Mouse (Mus musculus): Measurements from ENCODE around the gene Wdr82. TPM values are rescaled to one million over a fixed set of nuclear protein-coding genes. Genes with fewer than 3 reads are reported as not detected.
A peak's percentile ranks its signal among the peaks of the same experiment; 100 is the strongest.
"Not testable (repeated sequence)": the region's sequence is repeated elsewhere in the genome, so short reads cannot be mapped to it uniquely, and the experiment has no call there.

Gene Wdr82
- total RNA-seq, 1 experiment from 2014 or later: 89.5 TPM

DNA sequence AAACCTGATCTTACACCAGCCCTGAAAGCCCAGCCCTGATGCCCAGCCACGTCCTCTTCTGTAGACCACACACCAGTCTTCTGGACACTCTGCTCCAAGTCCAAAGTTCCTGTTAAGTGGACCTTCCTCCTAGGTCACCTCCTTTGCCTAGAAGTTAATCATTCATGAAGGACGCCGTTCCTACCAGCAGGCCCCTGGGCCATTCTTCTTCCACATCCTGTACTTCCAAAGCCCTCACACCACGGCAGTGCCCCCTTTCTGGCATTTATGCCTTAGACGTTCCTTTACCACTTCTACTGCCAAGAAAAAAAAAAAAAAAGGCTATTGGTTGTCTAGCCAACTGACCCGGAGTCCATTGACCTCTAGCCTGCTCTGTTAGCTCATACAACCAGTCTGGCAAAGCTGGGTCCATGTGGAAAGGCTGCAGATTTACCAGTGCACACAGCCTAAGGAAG is 12.7 kb upstream of the Wdr82 start, which contains the start of gene Glyctk:
TSS of gene Glyctk (minus strand) at position 102 of the 455 bp plus-strand sequence.
- ATAC-seq (replicated peaks; ENCODE audit: insufficient number of reproducible peaks, low FRiP score, low TSS enrichment, poor library complexity, severe bottlenecking): no peak

- ATAC-seq (replicated peaks; ENCODE audit: insufficient number of reproducible peaks, low FRiP score, low TSS enrichment, poor library complexity, severe bottlenecking): no peak
Observed at GRCm38 (mm10) chr9:106159237-106159636, 11.5 kb upstream of the Wdr82 start.

DNA sequence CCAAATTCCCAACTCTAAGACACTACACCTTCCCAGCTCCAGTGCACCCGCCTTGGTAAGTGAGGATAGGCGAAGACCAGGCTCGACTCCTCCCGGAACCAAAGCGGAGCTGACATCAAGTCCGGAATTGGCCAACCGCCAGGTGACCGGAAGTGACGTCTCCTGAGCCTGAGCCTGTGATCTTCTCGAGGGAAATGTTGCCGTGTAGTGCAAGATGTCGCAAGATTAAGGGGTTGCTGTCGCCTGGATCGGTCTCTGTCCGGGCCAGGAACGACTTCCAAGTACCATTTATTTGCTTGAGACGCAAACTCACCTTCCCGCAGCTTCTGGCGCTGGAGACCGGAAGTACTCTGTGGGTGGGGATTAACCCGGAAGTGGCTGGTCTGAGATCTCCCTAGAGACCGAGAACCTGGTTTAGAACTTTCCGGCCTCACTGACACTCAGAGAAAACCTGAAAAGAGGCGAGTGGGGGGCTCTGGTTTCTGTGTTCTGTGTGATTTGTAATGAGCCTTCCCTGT is 10.9 kb upstream of the Wdr82 start:
- ATAC-seq (replicated peaks; ENCODE audit: insufficient number of reproducible peaks, low FRiP score, low TSS enrichment, poor library complexity, severe bottlenecking): peak; percentile 77

DNA sequence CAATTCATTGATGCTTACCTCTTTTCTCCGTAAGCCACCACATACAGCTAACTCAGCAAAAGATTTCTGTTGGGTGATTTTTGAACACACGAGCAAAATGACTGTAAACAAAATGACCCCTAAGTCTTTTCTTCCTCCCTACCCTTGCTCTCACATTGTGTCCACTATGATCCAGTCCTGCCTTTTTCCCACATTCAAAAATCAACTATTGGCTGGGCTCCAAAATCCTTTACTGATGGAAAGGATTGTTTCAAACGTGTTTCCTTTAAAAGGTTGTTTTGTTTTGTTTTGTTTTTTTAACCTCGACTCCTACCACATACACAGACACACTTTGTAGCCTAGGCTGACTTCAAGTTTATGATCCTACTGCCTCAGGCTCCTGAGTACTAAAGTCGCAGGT is 10.3 kb upstream of the Wdr82 start:
- ATAC-seq (replicated peaks; ENCODE audit: insufficient number of reproducible peaks, low FRiP score, low TSS enrichment, poor library complexity, severe bottlenecking): no peak

DNA sequence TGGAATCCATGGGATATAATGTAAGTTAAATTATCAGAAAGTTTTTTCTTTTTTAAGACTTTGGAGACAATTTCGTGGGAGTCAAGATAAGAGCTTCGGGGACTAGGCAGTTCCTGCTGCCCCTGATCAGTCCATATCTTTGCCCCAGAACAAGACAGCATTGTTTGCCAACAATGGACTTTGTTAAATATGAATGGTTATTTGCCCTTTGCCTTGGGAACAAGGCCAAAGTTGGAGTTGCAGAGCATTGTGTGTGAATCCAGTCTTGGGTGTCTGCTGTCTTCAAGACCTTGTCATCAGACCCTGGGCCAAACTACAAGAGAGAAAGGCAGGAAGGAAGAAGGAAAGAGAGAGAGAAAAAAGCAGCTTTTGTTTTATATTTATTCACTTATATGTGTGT is 4.0 kb upstream of the Wdr82 start:
- no peak for ATAC-seq (replicated peaks; ENCODE audit: insufficient number of reproducible peaks, low FRiP score, low TSS enrichment, poor library complexity, severe bottlenecking)

GRCm38 (mm10) chr9:106167241-106167640 is 3.5 kb upstream of the Wdr82 start:
- ATAC-seq (replicated peaks; ENCODE audit: insufficient number of reproducible peaks, low FRiP score, low TSS enrichment, poor library complexity, severe bottlenecking): no peak

GRCm38 (mm10) chr9:106167703-106168102 is 3.0 kb upstream of the Wdr82 start:
- no peak for ATAC-seq (replicated peaks; ENCODE audit: insufficient number of reproducible peaks, low FRiP score, low TSS enrichment, poor library complexity, severe bottlenecking)

- ATAC-seq (replicated peaks; ENCODE audit: insufficient number of reproducible peaks, low FRiP score, low TSS enrichment, poor library complexity, severe bottlenecking): not testable (repeated sequence)
Observed at GRCm38 (mm10) chr9:106169006-106169405, 1.7 kb upstream of the Wdr82 start.

- no peak for ATAC-seq (replicated peaks; ENCODE audit: insufficient number of reproducible peaks, low FRiP score, low TSS enrichment, poor library complexity, severe bottlenecking)
Observed at GRCm38 (mm10) chr9:106169917-106170316, 811 bp upstream of the Wdr82 start.

DNA sequence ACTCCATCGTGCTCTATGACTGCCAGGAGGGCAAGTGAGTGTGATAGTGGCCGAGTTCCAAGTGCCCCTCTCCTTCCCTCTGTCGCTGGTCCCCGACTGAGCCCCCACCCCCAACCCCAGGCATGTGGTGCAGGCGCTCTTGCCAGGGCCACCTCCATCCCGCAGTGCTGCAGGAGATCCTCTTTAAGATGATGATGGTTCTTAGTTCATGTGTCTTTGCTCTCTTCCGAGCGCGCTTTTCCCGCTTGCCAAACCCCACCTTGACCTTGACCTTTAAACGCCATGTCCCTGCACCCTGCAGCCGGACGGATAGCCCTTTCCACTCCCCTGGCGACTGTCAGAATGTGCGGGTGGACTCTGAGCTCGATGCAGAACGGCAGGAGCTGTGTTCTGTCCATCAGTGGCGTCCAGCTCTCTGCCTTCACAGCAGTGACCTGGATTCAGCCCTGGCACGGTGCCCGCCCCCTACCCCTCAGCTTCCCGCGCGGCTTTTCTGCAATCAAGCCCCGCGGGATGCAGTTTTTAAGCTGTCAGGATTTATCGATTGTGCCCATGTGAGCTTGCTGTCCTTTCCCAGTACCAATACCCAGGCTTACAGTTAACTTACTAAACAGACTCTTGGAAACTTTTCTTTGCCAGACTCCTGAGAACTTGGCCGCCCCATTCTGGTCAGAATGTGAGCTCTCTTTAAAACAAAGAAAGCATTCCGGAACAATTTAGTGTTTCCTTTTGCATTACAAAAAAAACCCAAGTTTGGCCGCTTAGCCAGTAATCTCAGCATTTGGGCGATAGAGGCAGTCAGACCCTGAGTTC is 824 bp downstream of the Wdr82 start:
- ATAC-seq (replicated peaks; ENCODE audit: insufficient number of reproducible peaks, low FRiP score, low TSS enrichment, poor library complexity, severe bottlenecking): peak; percentile 21; the same call in 1 of the 2 replicates

DNA sequence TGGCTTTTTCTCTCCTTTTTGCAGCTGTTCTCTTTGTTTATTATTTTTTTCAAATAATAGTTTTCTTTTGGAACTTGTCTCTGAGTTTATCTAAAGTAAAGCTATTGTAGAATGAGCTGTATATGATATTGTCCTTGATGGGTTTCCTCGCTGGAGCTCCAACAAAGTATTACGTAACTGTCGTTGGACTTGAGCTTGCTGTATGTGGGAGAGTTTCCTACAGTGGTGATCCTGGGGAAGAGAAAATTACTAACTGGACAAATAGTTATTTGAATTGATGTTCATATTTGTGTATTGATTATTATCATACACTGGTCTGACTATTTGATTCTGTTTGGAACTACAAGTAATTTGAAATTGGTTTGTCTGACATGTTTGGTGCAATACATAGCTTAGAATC is 1.8 kb downstream of the Wdr82 start:
- no peak for ATAC-seq (replicated peaks; ENCODE audit: insufficient number of reproducible peaks, low FRiP score, low TSS enrichment, poor library complexity, severe bottlenecking)

DNA sequence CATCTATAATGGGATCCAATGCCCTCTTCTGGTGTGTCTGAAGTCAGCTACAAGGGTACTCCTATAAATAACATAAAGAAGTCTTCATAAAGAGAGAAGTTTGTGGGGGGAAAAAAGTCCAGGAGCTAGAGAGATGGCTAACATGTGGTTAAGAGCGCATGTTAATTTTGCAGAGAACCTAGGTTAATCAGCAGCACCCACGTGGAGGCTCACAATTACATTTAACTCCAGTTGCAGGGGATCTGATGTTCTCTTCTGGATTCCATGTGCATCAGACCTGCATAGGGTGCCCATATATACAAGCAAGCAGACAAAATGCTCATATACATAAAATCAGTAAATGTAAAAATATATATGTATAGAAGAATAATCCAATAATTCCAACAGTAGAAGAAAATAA is 2.6 kb downstream of the Wdr82 start:
- no peak for ATAC-seq (replicated peaks; ENCODE audit: insufficient number of reproducible peaks, low FRiP score, low TSS enrichment, poor library complexity, severe bottlenecking)

- no peak for ATAC-seq (replicated peaks; ENCODE audit: insufficient number of reproducible peaks, low FRiP score, low TSS enrichment, poor library complexity, severe bottlenecking)
Observed at GRCm38 (mm10) chr9:106175552-106176200, 4.9 kb downstream of the Wdr82 start.

GRCm38 (mm10) chr9:106176769-106177168 is 6.0 kb downstream of the Wdr82 start:
- no peak for ATAC-seq (replicated peaks; ENCODE audit: insufficient number of reproducible peaks, low FRiP score, low TSS enrichment, poor library complexity, severe bottlenecking)

DNA sequence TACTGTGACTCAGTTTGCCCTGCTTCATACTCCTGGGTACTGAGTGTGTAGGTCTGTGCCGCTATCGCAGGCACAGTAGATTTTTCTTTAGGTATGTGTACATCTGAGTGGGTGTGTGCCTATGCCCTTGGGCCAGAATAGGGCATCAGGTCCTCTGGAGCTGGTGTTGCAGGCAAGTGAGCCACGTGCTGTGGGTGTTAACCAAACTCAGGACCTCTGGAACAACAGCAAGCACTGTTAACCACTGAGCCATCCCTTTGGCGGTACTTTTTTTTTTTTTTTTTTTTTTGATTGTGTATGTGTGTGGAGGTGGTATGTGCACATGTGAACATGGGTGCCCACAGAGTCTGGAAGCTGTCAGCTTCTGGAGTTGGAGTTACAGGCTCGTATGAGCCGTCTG is 7.1 kb downstream of the Wdr82 start:
- no peak for ATAC-seq (replicated peaks; ENCODE audit: insufficient number of reproducible peaks, low FRiP score, low TSS enrichment, poor library complexity, severe bottlenecking)

DNA sequence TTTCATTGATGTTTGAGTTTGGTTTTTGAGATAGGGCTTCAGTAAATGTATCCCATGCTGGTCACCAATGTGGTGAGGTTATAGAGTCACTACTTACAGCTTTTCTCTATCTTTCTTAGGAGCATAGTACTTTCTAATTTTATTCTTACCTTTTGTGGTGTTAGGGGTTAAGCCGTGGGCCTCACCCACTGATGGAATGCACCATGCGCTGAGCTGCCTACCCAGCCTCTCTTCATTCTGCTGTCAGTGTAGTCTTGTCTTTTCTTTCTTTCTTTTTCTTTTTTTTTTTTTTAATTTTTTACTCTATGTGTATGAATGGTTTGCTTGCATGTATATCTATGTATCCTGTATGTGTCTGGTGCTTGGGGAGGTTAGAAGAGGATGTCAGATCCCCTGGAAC is 8.7 kb downstream of the Wdr82 start:
- ATAC-seq (replicated peaks; ENCODE audit: insufficient number of reproducible peaks, low FRiP score, low TSS enrichment, poor library complexity, severe bottlenecking): no peak

DNA sequence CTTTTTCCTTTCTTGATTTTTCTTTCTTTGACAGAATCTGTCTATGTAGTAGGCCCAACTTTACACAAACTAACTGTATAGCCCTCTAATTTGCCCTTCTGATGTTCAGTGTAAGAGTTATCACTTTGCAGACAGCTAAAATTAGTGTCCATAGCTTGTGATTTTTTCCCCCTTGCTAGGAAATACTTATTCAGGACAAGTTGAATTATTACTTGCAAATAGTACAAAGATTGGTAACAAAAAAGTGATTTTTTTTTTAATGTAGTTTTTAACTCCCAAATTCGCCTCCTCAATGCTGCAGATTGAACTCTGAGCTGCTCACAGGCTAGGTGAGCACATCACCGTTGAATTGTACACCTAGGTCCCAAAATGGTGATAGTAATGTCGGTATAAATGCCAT is 9.2 kb downstream of the Wdr82 start:
- ATAC-seq (replicated peaks; ENCODE audit: insufficient number of reproducible peaks, low FRiP score, low TSS enrichment, poor library complexity, severe bottlenecking): no peak

- ATAC-seq (replicated peaks; ENCODE audit: insufficient number of reproducible peaks, low FRiP score, low TSS enrichment, poor library complexity, severe bottlenecking): no peak
Observed at GRCm38 (mm10) chr9:106182146-106182545, 11.4 kb downstream of the Wdr82 start.

DNA sequence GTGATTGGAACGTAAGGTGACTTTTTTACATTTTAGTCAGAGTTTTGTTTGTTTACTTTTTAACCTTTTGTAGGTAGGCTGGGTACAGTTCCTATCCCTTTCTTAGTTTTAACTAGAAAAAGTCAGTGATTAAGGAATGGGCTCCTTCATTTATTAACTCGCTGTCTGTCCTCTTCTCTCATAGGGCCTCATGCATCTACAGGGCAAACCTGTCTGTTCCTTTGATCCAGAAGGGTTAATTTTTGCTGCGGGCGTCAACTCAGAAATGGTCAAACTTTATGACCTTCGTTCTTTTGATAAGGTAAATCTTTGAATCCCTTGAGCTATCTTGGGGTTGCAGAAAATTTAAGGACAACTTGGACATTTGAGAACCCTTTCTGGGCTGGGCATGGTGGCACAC is 13.3 kb downstream of the Wdr82 start:
- no peak for ATAC-seq (replicated peaks; ENCODE audit: insufficient number of reproducible peaks, low FRiP score, low TSS enrichment, poor library complexity, severe bottlenecking)

DNA sequence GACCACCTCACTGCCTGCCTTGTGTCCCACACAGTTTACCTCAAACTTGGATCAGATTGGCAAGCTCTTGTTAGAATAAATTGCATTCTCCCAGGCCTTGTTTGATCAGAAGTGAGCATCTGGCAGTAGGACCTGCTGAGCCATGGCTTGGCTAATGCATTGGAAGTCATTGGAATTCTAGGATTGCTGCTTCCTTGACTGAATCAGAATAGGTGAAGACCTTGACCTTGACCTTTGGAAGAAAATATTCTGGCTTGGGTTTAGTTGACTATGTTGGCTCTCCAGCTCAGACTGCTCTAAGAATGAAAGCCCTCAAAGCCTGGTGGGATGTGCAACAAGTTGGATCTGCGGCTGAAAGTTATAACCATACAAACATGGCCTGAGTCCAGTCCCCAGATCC is 20.6 kb downstream of the Wdr82 start:
- no peak for ATAC-seq (replicated peaks; ENCODE audit: insufficient number of reproducible peaks, low FRiP score, low TSS enrichment, poor library complexity, severe bottlenecking)
